Mouse (Mus musculus) cortical plate, adult 2 months (tissue): ENCODE measurements around the gene Parp16. TPM values are rescaled to one million over a fixed set of nuclear protein-coding genes. Genes with fewer than 3 reads are reported as not detected.
"Not testable (repeated sequence)": the region's sequence is repeated elsewhere in the genome, so short reads cannot be mapped to it uniquely, and the experiment has no call there.

Experiments
- H3K27ac ChIP-seq: fragments of 200-500 bp; 2 replicates; pipeline ENCODE4 v1.5.1; 2012; ENCODE audit warnings: low read length, control low read depth, inconsistent platforms; ENCODE audit not compliant: insufficient read depth
- H3K4me1 ChIP-seq: fragments of 200-500 bp; 2 replicates; pipeline ENCODE4 v1.6.1; 2011; ENCODE audit warnings: low read length; ENCODE audit not compliant: control insufficient read depth, insufficient read depth
- H3K4me3 ChIP-seq: fragments of 200-500 bp; 2 replicates; pipeline ENCODE4 v1.5.1; 2011; ENCODE audit warnings: mild to moderate bottlenecking, low read length, control low read depth; ENCODE audit not compliant: insufficient read depth
- CTCF ChIP-seq: fragments of 200-500 bp; IDR thresholded peaks from 2 replicates; pipeline ENCODE4 v1.5.1; 2011; ENCODE audit warnings: mild to moderate bottlenecking, control low read depth, low read length; ENCODE audit not compliant: insufficient read depth; ENCODE audit errors: extremely low read depth
- POLR2A ChIP-seq: fragments of 200-500 bp; IDR thresholded peaks from 2 replicates; pipeline ENCODE4 v1.6.1; 2011; ENCODE audit warnings: mild to moderate bottlenecking, low read length, control low read depth; ENCODE audit not compliant: insufficient read depth; ENCODE audit errors: extremely low read depth
- polyA plus RNA-seq: library from polyadenylated mRNA; depleted of rRNA; stranded (reverse); fragments of >200 nt; gene quantifications from 2 replicates; pipeline ENCODE4 v1.2.3, GENCODE M21; 2012; rRNA removed

The Parp16 gene
- polyA plus RNA-seq, 1 experiment = 4.2 TPM

GRCm38 (mm10) chr9:65281536-65282151 lies 86.5 kb downstream of the Parp16 start:
- Histone ChIP-seq H3K4me3 (no peak overlapping the region), H3K27ac (no peak overlapping the region), H3K4me1 (0 out of 2 replicates have a peak, but pooled peaks cover 3% of the 10 kb centered on the region)
- TF ChIP-seq CTCF (no peak), POLR2A (no peak)

GRCm38 (mm10) chr9:65283301-65283700 lies 88.1 kb downstream of the Parp16 start:
- no peak for TF ChIP-seq POLR2A
- TF ChIP-seq CTCF = peak; percentile 61
- Histone ChIP-seq H3K4me3 (no peak overlapping the region), H3K27ac (no peak overlapping the region), H3K4me1 (0 out of 2 replicates have a peak, but pooled peaks cover 3% of the 10 kb centered on the region)

GRCm38 (mm10) chr9:65288252-65288651 lies 93.1 kb downstream of the Parp16 start:
- not testable (repeated sequence) for H3K4me1 ChIP-seq, H3K27ac ChIP-seq

More at GRCm38 (mm10) chr9:65288252-65288651, 93.1 kb downstream of the Parp16 start:
- H3K4me3 ChIP-seq = not testable (repeated sequence)

Other genes with a start within 250 kb of the Parp16 start
- 0.04 and 0.06 TPM in 2 replicates for gene Slc24a1, start 243.7 kb upstream of the Parp16 start, polyA plus RNA-seq
- gene Ints14, start 234.4 kb upstream of the Parp16 start, polyA plus RNA-seq = 18.6 and 19.1 TPM in 2 replicates
- 138 and 142 TPM in 2 replicates for gene Hacd3, start 173.7 kb upstream of the Parp16 start, polyA plus RNA-seq
- 83.7 TPM in 2 replicates for gene Dpp8, start 162.9 kb upstream of the Parp16 start, polyA plus RNA-seq
- 27.2 and 27.9 TPM in 2 replicates for gene Igdcc4, start 93.9 kb upstream of the Parp16 start, polyA plus RNA-seq
- gene Igdcc3, start 54.2 kb upstream of the Parp16 start, polyA plus RNA-seq = 1.3 and 2.0 TPM in 2 replicates
- gene Cilp, start 69.8 kb downstream of the Parp16 start, polyA plus RNA-seq = 0.02 and 0.04 TPM in 2 replicates
- 19.2 and 19.9 TPM in 2 replicates for gene Clpx, start 98.9 kb downstream of the Parp16 start, polyA plus RNA-seq
- 16.1 and 16.9 TPM in 2 replicates for gene Pdcd7, start 150.8 kb downstream of the Parp16 start, polyA plus RNA-seq
- 6.5 and 7.7 TPM in 2 replicates for gene Ubap1l, start 165.7 kb downstream of the Parp16 start, polyA plus RNA-seq
- 0.17 and 0.34 TPM in 2 replicates for gene Kbtbd13, start 196.3 kb downstream of the Parp16 start, polyA plus RNA-seq
- gene Rasl12, start 203.2 kb downstream of the Parp16 start, polyA plus RNA-seq = 4.4 and 4.8 TPM in 2 replicates
- gene Slc51b, start 227.6 kb downstream of the Parp16 start, polyA plus RNA-seq = not detected in 2 replicates
- 19.0 and 20.4 TPM in 2 replicates for gene Mtfmt, start 240.4 kb downstream of the Parp16 start, polyA plus RNA-seq